Mouse (Mus musculus) midbrain, embryonic 10.5 days (tissue): ENCODE results near the gene Anxa2. TPM values are rescaled to one million over a fixed set of nuclear protein-coding genes. Genes with fewer than 3 reads are reported as not detected.
A peak's percentile ranks its signal among the peaks of the same experiment; 100 is the strongest.

Source experiments
- DNase-seq: peaks from one replicate; pipeline ENCODE4 v3.0.0-alpha.2; 2017; ENCODE audit warnings: low spot score
- H3K27ac ChIP-seq: fragments of 300-500 bp; sonication (generic); replicated peaks from 2 replicates; pipeline ENCODE4 v1.5.1; 2016; ENCODE audit warnings: mild to moderate bottlenecking
- H3K27me3 ChIP-seq: fragments of 300-500 bp; sonication (generic); 2 replicates; pipeline ENCODE4 v1.6.1; 2016; ENCODE audit warnings: low read depth, mild to moderate bottlenecking; ENCODE audit not compliant: poor library complexity, severe bottlenecking
- H3K36me3 ChIP-seq: fragments of 300-500 bp; sonication (generic); 2 replicates; pipeline ENCODE4 v1.6.1; 2016; ENCODE audit warnings: mild to moderate bottlenecking, moderate library complexity
- H3K4me1 ChIP-seq: fragments of 300-500 bp; sonication (generic); 2 replicates; pipeline ENCODE4 v1.6.1; 2016
- H3K4me3 ChIP-seq: fragments of 300-500 bp; sonication (generic); 2 replicates; pipeline ENCODE4 v1.5.1; 2016; ENCODE audit warnings: mild to moderate bottlenecking, moderate library complexity
- H3K9me3 ChIP-seq: fragments of 300-500 bp; sonication (generic); replicated peaks from 2 replicates; pipeline ENCODE4 v1.6.1; 2016; ENCODE audit warnings: mild to moderate bottlenecking
- WGBS: fragments of 180-500 bp; shearing (Covaris S2); methylation state at CpG from one replicate; pipeline ENCODE4 v1.1.7; 2016; 5-methylcytosine and 5-hydroxymethylcytosine counted together
- polyA plus RNA-seq: library from polyadenylated mRNA; unstranded; fragments of >200 nt; fragmentation: Nextera tagmentation; extraction: Ambion mirVana; gene quantifications from 2 replicates; pipeline ENCODE4 v1.2.1, GENCODE M21; 2016

Anxa2 gene
- polyA plus RNA-seq, 1 experiment from 2014 or later, result 133 TPM

DNA sequence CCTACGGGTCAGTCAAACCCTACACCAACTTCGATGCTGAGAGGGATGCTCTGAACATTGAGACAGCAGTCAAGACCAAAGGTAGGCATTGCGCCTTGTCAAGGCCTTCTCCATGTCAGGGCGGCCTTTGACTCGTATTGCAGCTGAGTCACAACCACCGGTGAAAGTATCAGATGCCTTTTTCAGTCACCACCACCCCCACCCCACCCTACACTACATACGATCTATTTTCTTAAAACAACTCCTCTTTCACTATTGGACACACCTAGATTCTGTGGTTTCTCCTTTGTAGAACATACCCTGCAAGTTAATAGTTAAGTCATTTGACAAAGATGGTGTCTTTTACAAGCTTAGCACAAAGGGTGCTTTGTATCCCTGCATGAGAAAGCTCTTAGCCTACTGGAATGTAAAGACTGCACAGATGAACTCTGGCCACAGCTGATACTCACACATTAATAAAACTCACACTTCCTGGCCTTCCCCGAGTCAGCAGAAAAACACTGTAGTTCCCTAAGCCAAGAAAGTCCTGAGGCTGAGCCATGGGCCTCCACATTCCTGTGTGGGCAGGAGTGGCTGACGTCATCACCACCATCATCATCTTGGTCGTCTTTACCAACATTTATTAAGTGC is 14.0 kb downstream of the Anxa2 start:
- Histone ChIP-seq H3K27me3 (peaks cover 11% of the 10 kb centered on the region), H3K36me3 (no peaks in the 10 kb centered on the region), H3K9me3 (no peaks in the 10 kb centered on the region), H3K27ac (no peak overlapping the region), H3K4me3 (no peak overlapping the region), H3K4me1 (peaks cover 31% of the 10 kb centered on the region)
- WGBS, result 83% methylated on average over 10 of the region's 10 CpGs
- no peak for DNase-seq

GRCm38 (mm10) chr9:69468991-69469390 is 15.6 kb downstream of the Anxa2 start:
- H3K27ac ChIP-seq, result no peak overlapping the region; the same call in 1 of the 2 replicates
- H3K27me3 ChIP-seq, result peaks cover 11% of the 10 kb centered on the region
- H3K9me3 ChIP-seq, result no peaks in the 10 kb centered on the region
- DNase-seq, result peak; percentile 72
- peaks cover 31% of the 10 kb centered on the region for H3K4me1 ChIP-seq
- no peaks in the 10 kb centered on the region for H3K36me3 ChIP-seq
- WGBS, result 8% methylated on average over 9 of the region's 9 CpGs
- 0 out of 2 replicates have a peak overlapping the region, but pooled peaks have one; percentile 14 for H3K4me3 ChIP-seq

GRCm38 (mm10) chr9:69470362-69470761 is 16.9 kb downstream of the Anxa2 start:
- Histone ChIP-seq H3K4me1 (peaks cover 31% of the 10 kb centered on the region), H3K9me3 (no peaks in the 10 kb centered on the region), H3K36me3 (no peaks in the 10 kb centered on the region), H3K27ac (no peak overlapping the region), H3K27me3 (peaks cover 11% of the 10 kb centered on the region), H3K4me3 (no peak overlapping the region)
- DNase-seq, result no peak
- 73% methylated on average over 5 of the region's 5 CpGs for WGBS

DNA sequence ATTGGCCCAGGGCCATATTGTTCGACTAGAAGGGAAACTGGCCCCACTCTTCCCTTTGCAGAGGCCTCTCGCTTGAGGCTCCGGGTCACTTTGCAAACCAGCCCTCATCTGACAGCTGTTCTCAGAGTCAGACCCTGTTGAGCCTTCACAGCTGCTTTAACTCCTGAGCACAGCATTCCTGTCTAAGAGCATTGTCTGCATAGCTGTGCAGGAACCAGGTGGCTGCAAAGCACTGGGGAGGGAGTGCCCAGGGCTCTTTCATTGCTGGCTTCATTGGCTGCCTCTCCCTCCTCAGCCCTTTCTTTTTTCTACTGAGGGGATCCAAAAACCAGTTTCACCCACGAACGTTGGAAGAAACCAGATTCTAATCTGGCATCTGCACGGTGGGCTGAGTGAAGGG is 17.5 kb downstream of the Anxa2 start:
- Histone ChIP-seq H3K27ac (no peak overlapping the region), H3K27me3 (peaks cover 11% of the 10 kb centered on the region), H3K4me1 (peaks cover 31% of the 10 kb centered on the region), H3K4me3 (no peak overlapping the region), H3K36me3 (no peaks in the 10 kb centered on the region), H3K9me3 (no peaks in the 10 kb centered on the region)
- WGBS, result 33% methylated on average over 6 of the region's 6 CpGs
- DNase-seq, result no peak

- no peak overlapping the region for H3K27ac ChIP-seq
- peaks cover 33% of the 10 kb centered on the region for H3K4me1 ChIP-seq
- 93% methylated on average over 6 of the region's 6 CpGs for WGBS
- H3K9me3 ChIP-seq, result no peaks in the 10 kb centered on the region
- peaks cover 11% of the 10 kb centered on the region for H3K27me3 ChIP-seq
- no peaks in the 10 kb centered on the region for H3K36me3 ChIP-seq
- no peak overlapping the region for H3K4me3 ChIP-seq
- DNase-seq, result no peak
Observed at GRCm38 (mm10) chr9:69472724-69473123, 19.3 kb downstream of the Anxa2 start.

- Histone ChIP-seq H3K27ac (no peak overlapping the region), H3K4me1 (peaks cover 12% of the 10 kb centered on the region), H3K9me3 (no peaks in the 10 kb centered on the region), H3K4me3 (no peak overlapping the region), H3K36me3 (no peaks in the 10 kb centered on the region), H3K27me3 (no peaks in the 10 kb centered on the region; the same call in 1 of the 2 replicates)
- DNase-seq, result no peak
- WGBS, result 87% methylated on average over 6 of the region's 6 CpGs
Observed at GRCm38 (mm10) chr9:69475873-69476272, 22.5 kb downstream of the Anxa2 start.

- Histone ChIP-seq H3K36me3 (no peaks in the 10 kb centered on the region), H3K4me3 (no peak overlapping the region), H3K9me3 (no peaks in the 10 kb centered on the region), H3K4me1 (peaks cover 9% of the 10 kb centered on the region), H3K27ac (no peak overlapping the region), H3K27me3 (no peaks in the 10 kb centered on the region)
- no peak for DNase-seq
- WGBS, result 81% methylated on average over 14 of the region's 14 CpGs
Observed at GRCm38 (mm10) chr9:69477195-69477823, 23.9 kb downstream of the Anxa2 start.

GRCm38 (mm10) chr9:69477824-69478222 is 24.4 kb downstream of the Anxa2 start:
- no peaks in the 10 kb centered on the region for H3K36me3 ChIP-seq
- H3K27me3 ChIP-seq, result peaks cover 2% of the 10 kb centered on the region; the same call in 1 of the 2 replicates
- no peaks in the 10 kb centered on the region for H3K9me3 ChIP-seq
- DNase-seq, result no peak
- no peak overlapping the region for H3K4me3 ChIP-seq
- WGBS, result 80% methylated on average over 6 of the region's 6 CpGs
- H3K27ac ChIP-seq, result no peak overlapping the region
- peaks cover 10% of the 10 kb centered on the region for H3K4me1 ChIP-seq

GRCm38 (mm10) chr9:69480344-69480743 is 26.9 kb downstream of the Anxa2 start:
- Histone ChIP-seq H3K9me3 (no peaks in the 10 kb centered on the region), H3K4me1 (peaks cover 30% of the 10 kb centered on the region), H3K27me3 (peaks cover 5% of the 10 kb centered on the region; the same call in 1 of the 2 replicates), H3K36me3 (no peaks in the 10 kb centered on the region), H3K27ac (no peak overlapping the region), H3K4me3 (no peak overlapping the region)
- 0% methylated on average over 1 of the region's 1 CpGs for WGBS
- peak; percentile 75 for DNase-seq

- H3K9me3 ChIP-seq, result no peaks in the 10 kb centered on the region
- DNase-seq, result no peak
- H3K27ac ChIP-seq, result peak overlapping the region; percentile 3; the same call in 1 of the 2 replicates
- no peak overlapping the region for H3K4me3 ChIP-seq
- H3K27me3 ChIP-seq, result peaks cover 5% of the 10 kb centered on the region; the same call in 1 of the 2 replicates
- H3K36me3 ChIP-seq, result no peaks in the 10 kb centered on the region
- 50% methylated on average over 12 of the region's 12 CpGs for WGBS
- peaks cover 28% of the 10 kb centered on the region for H3K4me1 ChIP-seq
Observed at GRCm38 (mm10) chr9:69483811-69484210, 30.4 kb downstream of the Anxa2 start.

GRCm38 (mm10) chr9:69486140-69486539 is 32.7 kb downstream of the Anxa2 start:
- WGBS, result 77% methylated on average over 8 of the region's 8 CpGs
- H3K27me3 ChIP-seq, result peaks cover 5% of the 10 kb centered on the region; the same call in 1 of the 2 replicates
- no peaks in the 10 kb centered on the region for H3K36me3 ChIP-seq
- no peak overlapping the region for H3K27ac ChIP-seq
- no peak for DNase-seq
- no peaks in the 10 kb centered on the region for H3K9me3 ChIP-seq
- H3K4me1 ChIP-seq, result peaks cover 30% of the 10 kb centered on the region
- H3K4me3 ChIP-seq, result no peak overlapping the region

DNA sequence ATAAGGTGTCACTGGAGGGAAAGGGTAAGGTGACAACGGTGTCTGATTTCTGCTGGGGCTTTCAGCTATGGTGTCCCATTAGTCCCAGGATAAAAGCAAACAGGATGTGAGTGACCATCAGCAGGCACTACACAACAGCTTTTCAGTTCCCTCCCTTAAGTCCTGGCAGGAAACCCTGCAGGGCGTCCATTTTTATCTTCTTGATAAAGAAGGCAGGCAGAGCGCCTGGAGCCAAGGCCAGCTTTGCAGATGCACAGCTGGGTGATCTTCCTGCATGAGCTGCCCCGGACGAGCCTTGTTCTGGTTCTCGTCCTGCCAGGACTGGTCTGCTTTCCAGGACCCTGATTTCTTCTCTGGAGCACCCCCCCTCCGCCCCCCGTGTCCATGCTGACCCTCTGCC is 35.1 kb downstream of the Anxa2 start:
- WGBS, result 26% methylated on average over 8 of the region's 8 CpGs
- Histone ChIP-seq H3K27me3 (no peaks in the 10 kb centered on the region), H3K4me3 (0 out of 2 replicates have a peak overlapping the region, but pooled peaks have one; percentile 1), H3K4me1 (peaks cover 21% of the 10 kb centered on the region), H3K27ac (peak overlapping the region; percentile 14), H3K36me3 (no peaks in the 10 kb centered on the region), H3K9me3 (peaks cover 7% of the 10 kb centered on the region)
- no peak for DNase-seq

- Histone ChIP-seq H3K27me3 (no peaks in the 10 kb centered on the region), H3K4me1 (peaks cover 17% of the 10 kb centered on the region), H3K4me3 (0 out of 2 replicates have a peak overlapping the region, but pooled peaks have one; percentile 1), H3K27ac (peak overlapping the region; percentile 14), H3K36me3 (no peaks in the 10 kb centered on the region), H3K9me3 (peaks cover 7% of the 10 kb centered on the region)
- DNase-seq, result peak; percentile 31
- 11% methylated on average over 5 of the region's 5 CpGs for WGBS
Observed at GRCm38 (mm10) chr9:69488972-69489371, 35.6 kb downstream of the Anxa2 start.
